Mouse (Mus musculus) CH12.LX (cell line): ENCODE measurements around the gene Krtap3-1. TPM values are rescaled to one million over a fixed set of nuclear protein-coding genes. Genes with fewer than 3 reads are reported as not detected.

Source experiments
- DNase-seq: peaks from one replicate; pipeline ENCODE4 v3.0.0-alpha.2; 2013; ENCODE audit errors: extremely low read depth
- H3K27ac ChIP-seq: 2 replicates; pipeline ENCODE4 v1.5.1; 2012; ENCODE audit warnings: low read depth, mild to moderate bottlenecking, control low read depth, moderate library complexity; ENCODE audit not compliant: insufficient read depth
- H3K27me3 ChIP-seq: replicated peaks from 2 replicates; pipeline ENCODE3; 2012; ENCODE audit warnings: inconsistent platforms
- H3K36me3 ChIP-seq, 2 experiments: replicated peaks in 1 of 2; 2 replicates each; pipeline versions ENCODE3 to v1.6.1; 2012; ENCODE audit warnings: inconsistent platforms in 1 of 2, low read length in 1 of 2, mild to moderate bottlenecking in 1 of 2, mixed read lengths in 1 of 2, moderate library complexity in 1 of 2; ENCODE audit not compliant: control insufficient read depth in 1 of 2, insufficient read depth in 1 of 2
- H3K4me1 ChIP-seq, 2 experiments: 2 replicates each; pipeline ENCODE4 v1.6.1; 2012; ENCODE audit warnings: inconsistent platforms in 1 of 2, moderate library complexity in 1 of 2; ENCODE audit not compliant: insufficient read depth in 2 of 2, control insufficient read depth in 1 of 2
- H3K4me2 ChIP-seq: 2 replicates; pipeline ENCODE4 v1.6.1; 2012; ENCODE audit warnings: low read depth, mild to moderate bottlenecking, control low read depth; ENCODE audit not compliant: poor library complexity, insufficient read depth, severe bottlenecking
- H3K4me3 ChIP-seq, 3 experiments: fragments of 150-350 bp in 1 of 3; sonication (generic) in 1 of 3; replicated peaks in 1 of 3; 2 replicates each; pipeline versions ENCODE3 to v1.5.1; 2011 to 2012; ENCODE audit warnings: low read depth in 2 of 3, low read length in 2 of 3, mild to moderate bottlenecking in 2 of 3, moderate library complexity in 2 of 3, control low read depth in 1 of 3, improper control_type of control experiment in 1 of 3, inconsistent platforms in 1 of 3, mixed read lengths in 1 of 3; ENCODE audit not compliant: poor library complexity in 1 of 3
- H3K79me2 ChIP-seq: replicated peaks from 2 replicates; pipeline ENCODE4 v1.6.1; 2012; ENCODE audit warnings: mild to moderate bottlenecking, moderate library complexity; ENCODE audit not compliant: control insufficient read depth, poor library complexity, insufficient read depth, severe bottlenecking; ENCODE audit errors: extremely low read depth
- H3K9ac ChIP-seq: 2 replicates; pipeline ENCODE4 v1.6.1; 2012; ENCODE audit warnings: low read depth, mild to moderate bottlenecking, control low read depth, moderate library complexity; ENCODE audit not compliant: insufficient read depth
- H3K9me3 ChIP-seq: replicated peaks from 2 replicates; pipeline ENCODE3; 2012; ENCODE audit warnings: low read length, inconsistent platforms, mixed read lengths
- CHD1 ChIP-seq: IDR thresholded peaks from 2 replicates; pipeline ENCODE4 v1.6.1; 2012; ENCODE audit warnings: low read depth, low read length, improper control_type of control experiment, inconsistent platforms
- CTCF ChIP-seq, 2 experiments: IDR thresholded peaks in 1 of 2; conservative IDR thresholded peaks in 1 of 2; 2 replicates each; pipeline ENCODE4 v1.5.1; 2011 to 2012; ENCODE audit warnings: low read depth in 2 of 2, low read length in 2 of 2, improper control_type of control experiment in 1 of 2, inconsistent platforms in 1 of 2, mild to moderate bottlenecking in 1 of 2, moderate library complexity in 1 of 2
- E2F4 ChIP-seq: IDR thresholded peaks from 2 replicates; pipeline ENCODE4 v1.6.1; 2011; ENCODE audit warnings: low read depth, low read length, improper control_type of control experiment; ENCODE audit not compliant: insufficient replicate concordance
- EP300 ChIP-seq: IDR thresholded peaks from 2 replicates; pipeline ENCODE4 v1.6.1; 2011; ENCODE audit warnings: low read length, improper control_type of control experiment
- ETS1 ChIP-seq: conservative IDR thresholded peaks from 2 replicates; pipeline ENCODE4 v1.6.1; 2012; ENCODE audit warnings: low read depth, mild to moderate bottlenecking, inconsistent platforms, low read length, improper control_type of control experiment, moderate library complexity
- IRF4 ChIP-seq: IDR thresholded peaks from 2 replicates; pipeline ENCODE4 v1.6.1; 2014; ENCODE audit warnings: low read depth, mild to moderate bottlenecking, inconsistent platforms, low read length, improper control_type of control experiment
- JUN ChIP-seq: IDR thresholded peaks from 2 replicates; pipeline ENCODE4 v1.6.1; 2011; ENCODE audit warnings: low read depth, mild to moderate bottlenecking, low read length, improper control_type of control experiment, moderate library complexity; ENCODE audit not compliant: insufficient read depth
- JUND ChIP-seq: conservative IDR thresholded peaks from 2 replicates; pipeline ENCODE4 v1.6.1; 2011; ENCODE audit warnings: low read depth, low read length, improper control_type of control experiment
- MAFK ChIP-seq: IDR thresholded peaks from 2 replicates; pipeline ENCODE4 v1.6.1; 2011; ENCODE audit warnings: low read length, improper control_type of control experiment; ENCODE audit not compliant: insufficient replicate concordance
- MAX ChIP-seq: IDR thresholded peaks from 2 replicates; pipeline ENCODE4 v1.6.1; 2011; ENCODE audit warnings: low read length, improper control_type of control experiment
- MAZ ChIP-seq: IDR thresholded peaks from 2 replicates; pipeline ENCODE4 v1.6.1; 2012; ENCODE audit warnings: low read depth, mild to moderate bottlenecking, inconsistent platforms, low read length, improper control_type of control experiment, moderate library complexity
- MEF2A ChIP-seq: IDR thresholded peaks from 2 replicates; pipeline ENCODE4 v1.6.1; 2014; ENCODE audit warnings: low read depth, mild to moderate bottlenecking, inconsistent platforms, low read length, improper control_type of control experiment, borderline replicate concordance
- MXI1 ChIP-seq: IDR thresholded peaks from 2 replicates; pipeline ENCODE4 v1.6.1; 2011; ENCODE audit warnings: mild to moderate bottlenecking, low read depth, low read length, improper control_type of control experiment
- NELFE ChIP-seq: IDR thresholded peaks from 2 replicates; pipeline ENCODE4 v1.6.1; 2011; ENCODE audit warnings: low read depth, low read length, improper control_type of control experiment
- PAX5 ChIP-seq: IDR thresholded peaks from 2 replicates; pipeline ENCODE4 v1.6.1; 2012; ENCODE audit warnings: low read length, inconsistent platforms, mixed read lengths
- POLR2A ChIP-seq: IDR thresholded peaks from 2 replicates; pipeline ENCODE4 v1.6.1; 2011; ENCODE audit warnings: low read depth, mild to moderate bottlenecking, improper control_type of control experiment, low read length
- POLR2AphosphoS2 ChIP-seq: IDR thresholded peaks from 2 replicates; pipeline ENCODE4 v1.6.1; 2011; ENCODE audit warnings: low read depth, low read length, improper control_type of control experiment
- RCOR1 ChIP-seq: conservative IDR thresholded peaks from 2 replicates; pipeline ENCODE4 v1.6.1; 2012; ENCODE audit warnings: low read depth, mild to moderate bottlenecking, inconsistent platforms, low read length, improper control_type of control experiment
- SIN3A ChIP-seq: IDR thresholded peaks from 2 replicates; pipeline ENCODE4 v1.6.1; 2012; ENCODE audit warnings: low read length, improper control_type of control experiment, inconsistent platforms
- TBP ChIP-seq: conservative IDR thresholded peaks from 2 replicates; pipeline ENCODE4 v1.6.1; 2011; ENCODE audit warnings: low read depth, low read length, improper control_type of control experiment
- TCF12 ChIP-seq: IDR thresholded peaks from 2 replicates; pipeline ENCODE4 v1.6.1; 2014; ENCODE audit warnings: low read depth, mild to moderate bottlenecking, inconsistent platforms, low read length, improper control_type of control experiment
- USF2 ChIP-seq: conservative IDR thresholded peaks from 2 replicates; pipeline ENCODE4 v1.6.1; 2011; ENCODE audit warnings: low read depth, low read length, improper control_type of control experiment
- ZKSCAN1 ChIP-seq: IDR thresholded peaks from 2 replicates; pipeline ENCODE4 v1.6.1; 2012; ENCODE audit warnings: low read depth, inconsistent platforms, low read length, improper control_type of control experiment, borderline replicate concordance
- ZMIZ1 ChIP-seq: IDR thresholded peaks from 2 replicates; pipeline ENCODE4 v1.6.1; 2012; ENCODE audit warnings: low read depth, mild to moderate bottlenecking, inconsistent platforms, low read length, improper control_type of control experiment
- dilution Hi-C: fragments of 300-500 bp; cut with MboI; formaldehyde crosslinking; loops from 2 replicates; pipeline ENCODE4 v1.14.3; 2020; ENCODE audit warnings: low sequenced_read_pairs; ENCODE audit not compliant: extremely low pct_unique_long_range_greater_than_20kb, extremely low pct_ligation_motif_present
- in situ Hi-C: fragments of 300-500 bp; cut with MboI; formaldehyde crosslinking; loops from 3 replicates; pipeline ENCODE4 v1.14.3; 2019; ENCODE audit warnings: low sequenced_read_pairs, low pct_ligation_motif_present, low pct_unique_long_range_greater_than_20kb, mixed read lengths
- polyA plus RNA-seq: library from polyadenylated mRNA; unstranded; fragments of >175 nt; gene quantifications from 2 replicates; pipeline ENCODE4 v1.2.1, GENCODE M21; 2012; ENCODE audit warnings: low read depth; ENCODE audit not compliant: insufficient read length
- total RNA-seq, 2 experiments: library from RNA; depleted of rRNA; stranded (reverse); fragments of 300-350 nt in 1 of 2; fragments of >200 nt in 1 of 2; gene quantifications; 2 replicates each; pipeline ENCODE4 v1.2.3; 2012 to 2014

The Krtap3-1 gene
- total and polyA plus RNA-seq, 3 experiments = not detected

GRCm38 (mm10) chr11:99556753-99557152, 9.7 kb downstream of the Krtap3-1 start, which contains the start of gene Krtap3-2:
Gene Krtap3-2 (minus strand): TSS chr11:99556853.
- Histone ChIP-seq H3K4me1 (peaks cover 0 to 6% of the 10 kb centered on the region in 2 experiments; a peak in 2 of 4 replicates), H3K27ac (no peak within 1 kb of the TSS), H3K27me3 (peaks cover 57% of the 10 kb centered on the region), H3K79me2 (no peaks in the 10 kb centered on the region), H3K36me3 (no peaks in the 10 kb centered on the region), H3K9ac (no peak within 1 kb of the TSS), H3K9me3 (no peaks in the 10 kb centered on the region), H3K4me2 (no peak within 1 kb of the TSS), H3K4me3 (no peak within 1 kb of the TSS)
- DNase-seq = no peak
- TF ChIP-seq E2F4 (no peak), ETS1 (no peak), NELFE (no peak), TBP (no peak), CHD1 (no peak), MAX (no peak), SIN3A (no peak), JUN (no peak), TCF12 (no peak), POLR2AphosphoS2 (no peak), MEF2A (no peak), USF2 (no peak), CTCF (conservative IDR thresholded peaks at IDR 0.05 in 1 of 2, IDR thresholded peaks at IDR 0.05 in 1 of 2; ENCODE audit: low read depth in 2 of 2, low read length in 2 of 2) (no peak), ZKSCAN1 (no peak), MXI1 (no peak), PAX5 (no peak), ZMIZ1 (no peak)
- in situ Hi-C loops (no loop called here), dilution Hi-C loops (no loop called here)

DNA sequence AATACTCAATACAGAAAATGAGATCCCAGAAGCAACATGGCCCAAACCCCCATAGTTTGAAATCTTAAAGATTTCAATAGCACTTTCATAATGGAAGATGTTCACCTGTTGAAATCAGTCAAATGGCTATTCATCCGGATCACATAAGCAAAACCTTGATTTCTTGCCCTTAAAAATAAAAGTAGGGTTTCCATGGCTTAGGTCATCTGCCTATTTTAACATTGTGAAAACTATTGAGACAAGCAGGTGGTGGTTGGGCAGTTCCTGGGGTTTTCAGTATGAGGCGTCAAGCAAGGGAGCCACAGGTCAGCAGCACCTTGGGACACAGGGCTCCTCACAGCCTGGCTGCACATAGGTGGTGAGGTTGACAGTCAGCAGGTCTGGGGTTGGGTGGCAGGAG, 10.2 kb downstream of the Krtap3-1 start:
- Histone ChIP-seq H3K4me3 (no peak overlapping the region), H3K27me3 (peaks cover 55% of the 10 kb centered on the region), H3K79me2 (no peaks in the 10 kb centered on the region), H3K27ac (no peak overlapping the region), H3K9ac (no peak overlapping the region), H3K4me1 (peaks cover 0 to 6% of the 10 kb centered on the region in 2 experiments; a peak in 2 of 4 replicates), H3K36me3 (no peaks in the 10 kb centered on the region), H3K9me3 (no peaks in the 10 kb centered on the region), H3K4me2 (no peak overlapping the region)
- no peak for DNase-seq
- dilution Hi-C loops (no loop called here), in situ Hi-C loops (no loop called here)
- TF ChIP-seq IRF4 (peak; percentile 7; the same call in 1 of the 2 replicates), MAZ (no peak), TCF12 (peak; percentile 45; the same call in 1 of the 2 replicates), SIN3A (no peak), CTCF (conservative IDR thresholded peaks at IDR 0.05 in 1 of 2, IDR thresholded peaks at IDR 0.05 in 1 of 2; ENCODE audit: low read depth in 2 of 2, low read length in 2 of 2) (no peak), EP300 (0 out of 2 replicates have a peak, but pooled peaks have one; percentile 13), CHD1 (no peak), ETS1 (no peak; the same call in 1 of the 2 replicates), RCOR1 (no peak), MEF2A (peak; percentile 92), JUND (0 out of 2 replicates have a peak, but pooled peaks have one; percentile 26), POLR2A (no peak), JUN (peak; percentile 70), MAFK (no peak)
